Mouse (Mus musculus): Measurements from ENCODE around the gene Krt81.

Gene Krt81

GRCm38 (mm10) chr15:101463651-101464050 is at the start of gene Krt81:
TSS of gene Krt81 (minus strand) at chr15:101463751.
- DNase-seq (ENCODE audit: low read depth, low spot score): peak; percentile 31

GRCm38 (mm10) chr15:101508247-101508646 is 44.7 kb upstream of the Krt81 start:
- DNase-seq (ENCODE audit: low read depth, low spot score): no peak

GRCm38 (mm10) chr15:101506896-101507758 is 43.6 kb upstream of the Krt81 start:
- no peak for DNase-seq (ENCODE audit: low read depth, low spot score)

GRCm38 (mm10) chr15:101497181-101497580 is 33.6 kb upstream of the Krt81 start:
- DNase-seq (ENCODE audit: low read depth, low spot score): peak; percentile 61

GRCm38 (mm10) chr15:101495266-101495665 is 31.7 kb upstream of the Krt81 start:
- no peak for DNase-seq (ENCODE audit: low read depth, low spot score)

- no peak for DNase-seq (ENCODE audit: low read depth, low spot score)
These were observed 30.7 kb upstream of the Krt81 start for GRCm38 (mm10) chr15:101494203-101494602.

GRCm38 (mm10) chr15:101493713-101494112 is 30.2 kb upstream of the Krt81 start:
- no peak for DNase-seq (ENCODE audit: low read depth, low spot score)

GRCm38 (mm10) chr15:101492718-101493117 is 29.2 kb upstream of the Krt81 start:
- DNase-seq (ENCODE audit: low read depth, low spot score): no peak

- no peak for DNase-seq (ENCODE audit: low read depth, low spot score)
These were observed 27.9 kb upstream of the Krt81 start, which contains the start of gene Krt83 for GRCm38 (mm10) chr15:101491431-101491830. TSS of gene Krt83 (minus strand) at chr15:101491512.

GRCm38 (mm10) chr15:101485911-101486635 is 22.5 kb upstream of the Krt81 start:
- no peak for DNase-seq (ENCODE audit: low read depth, low spot score)

- DNase-seq (ENCODE audit: low read depth, low spot score): no peak
These were observed 21.4 kb upstream of the Krt81 start for GRCm38 (mm10) chr15:101484939-101485338.

GRCm38 (mm10) chr15:101483646-101484045 is 20.1 kb upstream of the Krt81 start:
- DNase-seq (ENCODE audit: low read depth, low spot score): no peak

GRCm38 (mm10) chr15:101482056-101482455 is 18.5 kb upstream of the Krt81 start:
- no peak for DNase-seq (ENCODE audit: low read depth, low spot score)

- no peak for DNase-seq (ENCODE audit: low read depth, low spot score)
These were observed 16.1 kb upstream of the Krt81 start for GRCm38 (mm10) chr15:101479666-101480060.

- peak; percentile 44 for DNase-seq (ENCODE audit: low read depth, low spot score)
These were observed 15.6 kb upstream of the Krt81 start for GRCm38 (mm10) chr15:101479007-101479665.

GRCm38 (mm10) chr15:101472952-101473528 is 9.5 kb upstream of the Krt81 start, which contains the start of gene Krt86:
TSS of gene Krt86 (plus strand) at chr15:101473478.
- DNase-seq (ENCODE audit: low read depth, low spot score): peak; percentile 62

- no peak for DNase-seq (ENCODE audit: low read depth, low spot score)
These were observed 5.5 kb upstream of the Krt81 start for GRCm38 (mm10) chr15:101469093-101469492.

GRCm38 (mm10) chr15:101459283-101459682 is 4.3 kb downstream of the Krt81 start:
- DNase-seq (ENCODE audit: low read depth, low spot score): peak; percentile 34

- DNase-seq (ENCODE audit: low read depth, low spot score): no peak
These were observed 5.1 kb downstream of the Krt81 start for GRCm38 (mm10) chr15:101458361-101458930.

- DNase-seq (ENCODE audit: low read depth, low spot score): no peak
These were observed 7.7 kb downstream of the Krt81 start for GRCm38 (mm10) chr15:101455891-101456290.

- DNase-seq (ENCODE audit: low read depth, low spot score): no peak
These were observed 8.3 kb downstream of the Krt81 start for GRCm38 (mm10) chr15:101455292-101455691.
